9 mouse cellular contexts compared by ENCODE assay signal in genomic region chr7:16426129-16426729, GRCm38 (mm10). TPM values are rescaled to one million over a fixed set of nuclear protein-coding genes. Genes with fewer than 3 reads are reported as not detected.
DNase-seq lines count a peak whose midpoint lies in the region; ATAC-seq and TF ChIP-seq lines count a peak whose summit lies in the region.
"Had no signal": no experiment of that assay in that cellular context is flagged by ENCODE, and none has a peak within 500 bp of the region (broad histone marks: within the 10 kb centered on the region; RNA-seq: fewer than 3 reads in every experiment).

No protein-coding gene starts in this region.

- peaks cover 94% of the 10 kb centered on the region for H3K36me3 ChIP-seq in forebrain, postnatal 0 days (ENCODE audit: insufficient read depth)
- peaks cover 97% of the 10 kb centered on the region for H3K36me3 ChIP-seq in hindbrain, embryonic 12.5 days

- H3K9me3 ChIP-seq in forebrain, postnatal 0 days (ENCODE audit: low read length): no peaks in the 10 kb centered on the region
- no peaks in the 10 kb centered on the region for H3K9me3 ChIP-seq in hindbrain, embryonic 12.5 days (replicated peaks)
- H3K9me3 ChIP-seq: embryonic facial prominence, embryonic 12.5 days had no signal

- TF ChIP-seq CTCF in forebrain, postnatal 0 days (IDR thresholded peaks at IDR 0.05; ENCODE audit: low read depth): peak; percentile 79

- H3K27ac ChIP-seq in forebrain, postnatal 0 days (ENCODE audit: low read depth, low read length): no peak overlapping the region
- no peak overlapping the region for H3K27ac ChIP-seq in hindbrain, embryonic 12.5 days
- H3K27ac ChIP-seq: embryonic facial prominence, embryonic 12.5 days had no signal

- H3K4me3 ChIP-seq in forebrain, postnatal 0 days (ENCODE audit: low read depth, low read length): no peak overlapping the region
- H3K4me3 ChIP-seq in hindbrain, embryonic 12.5 days: no peak overlapping the region
- H3K4me3 ChIP-seq: embryonic facial prominence, embryonic 12.5 days had no signal

- no peak overlapping the region for H3K9ac ChIP-seq in forebrain, postnatal 0 days
- H3K9ac ChIP-seq in hindbrain, embryonic 12.5 days: no peak overlapping the region
- H3K9ac ChIP-seq: embryonic facial prominence, embryonic 12.5 days had no signal

- no peak overlapping the region for H3K4me2 ChIP-seq in forebrain, postnatal 0 days (ENCODE audit: low read depth)
- H3K4me2 ChIP-seq in hindbrain, embryonic 12.5 days (replicated peaks): no peak overlapping the region
- H3K4me2 ChIP-seq: embryonic facial prominence, embryonic 12.5 days had no signal

- no peaks in the 10 kb centered on the region for H3K27me3 ChIP-seq in forebrain, postnatal 0 days (ENCODE audit: insufficient read depth, low read length)
- no peaks in the 10 kb centered on the region for H3K27me3 ChIP-seq in hindbrain, embryonic 12.5 days
- H3K27me3 ChIP-seq: embryonic facial prominence, embryonic 12.5 days had no signal

- H3K4me1 ChIP-seq in forebrain, postnatal 0 days (ENCODE audit: insufficient read depth): no peaks in the 10 kb centered on the region
- no peaks in the 10 kb centered on the region for H3K4me1 ChIP-seq in hindbrain, embryonic 12.5 days
- H3K4me1 ChIP-seq: embryonic facial prominence, embryonic 12.5 days had no signal

- WGBS in forebrain, postnatal 0 days: 54% methylated on average over 4 of the region's 4 CpGs
- WGBS in hindbrain, embryonic 12.5 days: 63% methylated on average over 4 of the region's 4 CpGs

- ATAC-seq in forebrain, postnatal 0 days: peak; percentile 66
- ATAC-seq in hindbrain, embryonic 12.5 days (ENCODE audit: low FRiP score): peak; percentile 79

- peak; percentile 34 for DNase-seq in ES-CJ7 (ENCODE audit: low read depth, low spot score)
- peak; percentile 66 for DNase-seq in cerebellum, adult 11-12 months
- DNase-seq in forebrain, postnatal 0 days: peak; percentile 48
- DNase-seq in layer of hippocampus, postnatal 36 days: peak; percentile 50 to 56
- peak; percentile 89 for DNase-seq in lung, postnatal 25 days (ENCODE audit: low spot score)
- DNase-seq in retina, postnatal 7 days (ENCODE audit: low read depth, low spot score): peak; percentile 68
- peak; percentile 89 for DNase-seq in thymus, postnatal 4 days

RNA-seq across cellular contexts. Expression of gene Zc3h4, which starts 25.5 kb away (rescaled TPM):
- 36.7 and 57.5 TPM in 2 replicates for total RNA-seq in forebrain, postnatal 0 days (2014; rRNA removed)
- polyA plus RNA-seq in forebrain, postnatal 0 days (2015; fragmentation: Nextera tagmentation; extraction: Ambion mirVana): 9.4 and 11.0 TPM in 2 replicates
- polyA plus RNA-seq in hindbrain, embryonic 12.5 days (2016; fragmentation: Nextera tagmentation; extraction: Ambion mirVana): 26.4 and 30.0 TPM in 2 replicates
- 10 to 100 TPM; 54.7 to 60.4 TPM for total RNA-seq in layer of hippocampus, postnatal 36 days (2021)

RNA-seq across cellular contexts. Expression of gene Tmem160, which starts 26.4 kb away (rescaled TPM):
- total RNA-seq in forebrain, postnatal 0 days (2014; rRNA removed): 40.1 and 61.2 TPM in 2 replicates
- polyA plus RNA-seq in forebrain, postnatal 0 days (2015; fragmentation: Nextera tagmentation; extraction: Ambion mirVana): 105 and 130 TPM in 2 replicates
- polyA plus RNA-seq in hindbrain, embryonic 12.5 days (2016; fragmentation: Nextera tagmentation; extraction: Ambion mirVana): 52.6 and 55.9 TPM in 2 replicates
- 10 to 100 TPM; 61.4 to 77.2 TPM for total RNA-seq in layer of hippocampus, postnatal 36 days (2021)

RNA-seq across cellular contexts. Expression of gene Sae1, which starts 38.6 kb away (rescaled TPM):
- 114 and 122 TPM in 2 replicates for total RNA-seq in forebrain, postnatal 0 days (2014; rRNA removed)
- polyA plus RNA-seq in forebrain, postnatal 0 days (2015; fragmentation: Nextera tagmentation; extraction: Ambion mirVana): 197 and 211 TPM in 2 replicates
- polyA plus RNA-seq in hindbrain, embryonic 12.5 days (2016; fragmentation: Nextera tagmentation; extraction: Ambion mirVana): 307 and 311 TPM in 2 replicates
- total RNA-seq in layer of hippocampus, postnatal 36 days (2021): 10 to 100 TPM; 88.7 to 97.5 TPM

RNA-seq across cellular contexts. Expression of gene Npas1, which starts 51.3 kb away (rescaled TPM):
- 10.1 and 10.2 TPM in 2 replicates for total RNA-seq in forebrain, postnatal 0 days (2014; rRNA removed)
- polyA plus RNA-seq in forebrain, postnatal 0 days (2015; fragmentation: Nextera tagmentation; extraction: Ambion mirVana): 12.6 and 14.7 TPM in 2 replicates
- 1.2 and 1.7 TPM in 2 replicates for polyA plus RNA-seq in hindbrain, embryonic 12.5 days (2016; fragmentation: Nextera tagmentation; extraction: Ambion mirVana)
- 10 to 100 TPM; 17.9 to 20.2 TPM for total RNA-seq in layer of hippocampus, postnatal 36 days (2021)

Comparison
In these comparisons a context has a peak if more than half of its experiments do, and no peak if none do; other contexts are left out.
1. DNase-seq: peak in every context shown above with its lines; median percentile 89 in lung, postnatal 25 days; 89 in thymus, postnatal 4 days; 68 in retina, postnatal 7 days; 66 in cerebellum, adult 11-12 months; 53 in layer of hippocampus, postnatal 36 days; 48 in forebrain, postnatal 0 days; 34 in ES-CJ7.